Mouse (Mus musculus) C2C12 (cell line): Measurements from ENCODE around the gene Srek1ip1.

Source experiments
- CTCF ChIP-seq: IDR thresholded peaks from one replicate; pipeline ENCODE4 v1.5.1; 2011; ENCODE audit not compliant: control insufficient read depth, insufficient read depth, insufficient read length
- USF1 ChIP-seq: IDR thresholded peaks from one replicate; pipeline ENCODE4 v1.6.1; 2011; ENCODE audit warnings: low read depth, mild to moderate bottlenecking, control low read depth, moderate library complexity

- TF ChIP-seq CTCF (no peak), USF1 (no peak)
Observed at GRCm38 (mm10) chr13:104853645-104854044, 61.4 kb downstream of the Srek1ip1 start.
